Comparison of ENCODE assay signal across 11 mouse cellular contexts in the genomic region with DNA sequence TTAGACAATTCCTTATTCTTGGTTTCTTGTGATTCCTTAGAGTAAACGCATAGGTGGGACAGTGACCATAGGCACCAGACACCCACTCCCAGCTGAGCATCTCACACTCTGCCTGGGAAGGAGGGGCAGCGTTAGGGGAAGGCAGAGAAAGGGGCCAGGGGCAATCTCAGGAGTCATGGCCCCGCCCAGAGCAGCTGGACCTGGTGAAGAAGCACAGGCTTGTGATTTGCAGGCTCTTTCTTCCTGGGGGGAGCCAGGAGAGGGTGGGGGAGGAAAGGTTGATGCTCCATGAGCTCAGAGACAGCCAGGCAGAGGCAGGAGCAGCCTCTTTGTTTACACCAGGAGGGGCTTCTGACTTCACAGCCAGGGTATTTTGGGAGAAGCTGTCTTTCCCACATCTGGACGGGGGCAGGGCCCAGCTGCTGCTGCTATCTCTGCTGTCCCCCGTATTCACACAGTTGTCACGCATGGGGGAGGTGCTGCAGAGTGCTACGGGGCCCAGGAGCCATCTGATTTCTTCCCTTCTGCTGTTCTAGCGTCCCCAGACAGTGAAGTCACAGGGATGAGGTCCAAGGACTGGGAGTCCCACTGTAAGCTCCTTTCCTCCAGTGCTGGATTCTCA.
DNase-seq lines count a peak whose midpoint lies in the region; ATAC-seq and TF ChIP-seq lines count a peak whose summit lies in the region.
"Had no signal": no experiment of that assay in that cellular context is flagged by ENCODE, and none has a peak within 500 bp of the region (broad histone marks: within the 10 kb centered on the region; RNA-seq: fewer than 3 reads in every experiment).

No protein-coding gene starts in this region.

- no peaks in the 10 kb centered on the region for H3K9me3 ChIP-seq in forebrain, embryonic 13.5 days (replicated peaks)
- no peaks in the 10 kb centered on the region for H3K9me3 ChIP-seq in forebrain, embryonic 14.5 days (replicated peaks; ENCODE audit: control insufficient read depth, low read length)
- H3K9me3 ChIP-seq in intestine, embryonic 14.5 days (ENCODE audit: control insufficient read depth, low read length): no peaks in the 10 kb centered on the region
- H3K9me3 ChIP-seq in intestine, postnatal 0 days (ENCODE audit: control insufficient read depth): no peaks in the 10 kb centered on the region
- H3K9me3 ChIP-seq in intestine, embryonic 15.5 days: no peaks in the 10 kb centered on the region

- no peak for TF ChIP-seq CTCF in intestine, postnatal 0 days (IDR thresholded peaks at IDR 0.05; ENCODE audit: low read depth)

- H3K4me2 ChIP-seq in forebrain, embryonic 13.5 days: no peak overlapping the region
- H3K4me2 ChIP-seq in forebrain, embryonic 14.5 days (ENCODE audit: low read length): no peak overlapping the region
- H3K4me2 ChIP-seq in intestine, embryonic 14.5 days (ENCODE audit: low read length): no peak overlapping the region
- no peak overlapping the region for H3K4me2 ChIP-seq in intestine, postnatal 0 days (replicated peaks; ENCODE audit: low read depth)
- H3K4me2 ChIP-seq in intestine, embryonic 15.5 days (replicated peaks): no peak overlapping the region

- H3K9ac ChIP-seq in forebrain, embryonic 13.5 days: no peak overlapping the region
- H3K9ac ChIP-seq in forebrain, embryonic 14.5 days (ENCODE audit: low read length): no peak overlapping the region
- no peak overlapping the region for H3K9ac ChIP-seq in intestine, embryonic 14.5 days (ENCODE audit: low read length)
- no peak overlapping the region for H3K9ac ChIP-seq in intestine, postnatal 0 days (ENCODE audit: low read depth, low read length)
- H3K9ac ChIP-seq in intestine, embryonic 15.5 days: no peak overlapping the region

- H3K36me3 ChIP-seq in forebrain, embryonic 13.5 days (ENCODE audit: poor library complexity, severe bottlenecking): no peaks in the 10 kb centered on the region
- H3K36me3 ChIP-seq in forebrain, embryonic 14.5 days (ENCODE audit: control insufficient read depth, insufficient read depth, low read length): no peaks in the 10 kb centered on the region
- H3K36me3 ChIP-seq in intestine, embryonic 14.5 days (ENCODE audit: control insufficient read depth, insufficient read depth, low read length): no peaks in the 10 kb centered on the region
- no peaks in the 10 kb centered on the region for H3K36me3 ChIP-seq in intestine, postnatal 0 days (ENCODE audit: control insufficient read depth, insufficient read depth)
- no peaks in the 10 kb centered on the region for H3K36me3 ChIP-seq in intestine, embryonic 15.5 days

- H3K27ac ChIP-seq in forebrain, embryonic 13.5 days: peak overlapping the region; percentile 32; the same call in 1 of the 2 replicates
- no peak overlapping the region for H3K27ac ChIP-seq in forebrain, embryonic 14.5 days (ENCODE audit: low read depth, low read length)
- peak overlapping the region; percentile 70 for H3K27ac ChIP-seq in intestine, embryonic 14.5 days (ENCODE audit: low read depth)
- H3K27ac ChIP-seq in intestine, postnatal 0 days (ENCODE audit: low read depth, low read length): no peak overlapping the region
- peak overlapping the region; percentile 61 for H3K27ac ChIP-seq in intestine, embryonic 15.5 days

- peaks cover 69% of the 10 kb centered on the region for H3K4me1 ChIP-seq in forebrain, embryonic 13.5 days
- H3K4me1 ChIP-seq in forebrain, embryonic 14.5 days (ENCODE audit: control insufficient read depth, insufficient read depth, low read length): peaks cover 51% of the 10 kb centered on the region
- peaks cover 59% of the 10 kb centered on the region for H3K4me1 ChIP-seq in intestine, embryonic 14.5 days (replicated peaks; ENCODE audit: control insufficient read depth, insufficient read depth, low read length)
- no peaks in the 10 kb centered on the region for H3K4me1 ChIP-seq in intestine, postnatal 0 days (replicated peaks; ENCODE audit: control insufficient read depth, insufficient read depth, low read length)
- peaks cover 55% of the 10 kb centered on the region for H3K4me1 ChIP-seq in intestine, embryonic 15.5 days (replicated peaks)

- no peak for ATAC-seq in forebrain, embryonic 13.5 days
- no peak; the same call in 1 of the 2 replicates for ATAC-seq in forebrain, embryonic 14.5 days
- no peak for ATAC-seq in intestine, embryonic 14.5 days (replicated peaks; ENCODE audit: low FRiP score, low TSS enrichment, low read depth)
- ATAC-seq in intestine, postnatal 0 days: no peak
- ATAC-seq in intestine, embryonic 15.5 days: peak; percentile 22

- 33% methylated on average over 8 of the region's 8 CpGs for WGBS in forebrain, embryonic 13.5 days
- WGBS in forebrain, embryonic 14.5 days: 37% methylated on average over 8 of the region's 8 CpGs
- WGBS in intestine, embryonic 14.5 days: 16% methylated on average over 8 of the region's 8 CpGs
- 28% methylated on average over 8 of the region's 8 CpGs for WGBS in intestine, postnatal 0 days
- 16% methylated on average over 8 of the region's 8 CpGs for WGBS in intestine, embryonic 15.5 days

- H3K4me3 ChIP-seq in forebrain, embryonic 13.5 days: no peak overlapping the region
- H3K4me3 ChIP-seq in forebrain, embryonic 14.5 days (ENCODE audit: low read depth, low read length): no peak overlapping the region
- no peak overlapping the region for H3K4me3 ChIP-seq in intestine, embryonic 14.5 days (ENCODE audit: low read depth, low read length)
- H3K4me3 ChIP-seq in intestine, postnatal 0 days (ENCODE audit: low read depth, low read length): no peak overlapping the region
- H3K4me3 ChIP-seq in intestine, embryonic 15.5 days (replicated peaks): no peak overlapping the region

- DNase-seq in forebrain, embryonic 14.5 days (ENCODE audit: low spot score): no peak
- no peak for DNase-seq in intestine, embryonic 14.5 days (ENCODE audit: low spot score)
- peak; percentile 63 for DNase-seq in brain, adult 2 months (ENCODE audit: low read depth, low spot score)
- no peak for DNase-seq in thymus, postnatal 25 days
- DNase-seq in cerebellum, postnatal 14 days: no peak
- DNase-seq: gastrocnemius, postnatal 14 days; kidney, postnatal 36 days; thymus, adult 2 months had no signal

- no peaks in the 10 kb centered on the region for H3K27me3 ChIP-seq in forebrain, embryonic 13.5 days
- H3K27me3 ChIP-seq in forebrain, embryonic 14.5 days (replicated peaks; ENCODE audit: control insufficient read depth, insufficient read depth, low read length): no peaks in the 10 kb centered on the region
- no peaks in the 10 kb centered on the region for H3K27me3 ChIP-seq in intestine, embryonic 14.5 days (replicated peaks; ENCODE audit: control insufficient read depth, insufficient read depth, low read length)
- H3K27me3 ChIP-seq in intestine, postnatal 0 days (replicated peaks; ENCODE audit: control insufficient read depth, insufficient read depth, low read length): no peaks in the 10 kb centered on the region
- no peaks in the 10 kb centered on the region for H3K27me3 ChIP-seq in intestine, embryonic 15.5 days (replicated peaks)

Comparison
In these comparisons a context has a peak if more than half of its experiments do, and no peak if none do; other contexts are left out.
1. H3K27ac ChIP-seq: peak in forebrain, embryonic 13.5 days (single experiment), intestine, embryonic 14.5 days (single experiment) and intestine, embryonic 15.5 days (single experiment); none in forebrain, embryonic 14.5 days (single experiment) and intestine, postnatal 0 days (single experiment).